Mouse (Mus musculus): Measurements from ENCODE around the gene Hcrt. TPM values are rescaled to one million over a fixed set of nuclear protein-coding genes. Genes with fewer than 3 reads are reported as not detected.
A peak's percentile ranks its signal among the peaks of the same experiment; 100 is the strongest.

Gene Hcrt
- polyA plus RNA-seq (2011; ENCODE audit: insufficient read length, low read depth, missing spikeins), result not detected in 2 replicates

DNA sequence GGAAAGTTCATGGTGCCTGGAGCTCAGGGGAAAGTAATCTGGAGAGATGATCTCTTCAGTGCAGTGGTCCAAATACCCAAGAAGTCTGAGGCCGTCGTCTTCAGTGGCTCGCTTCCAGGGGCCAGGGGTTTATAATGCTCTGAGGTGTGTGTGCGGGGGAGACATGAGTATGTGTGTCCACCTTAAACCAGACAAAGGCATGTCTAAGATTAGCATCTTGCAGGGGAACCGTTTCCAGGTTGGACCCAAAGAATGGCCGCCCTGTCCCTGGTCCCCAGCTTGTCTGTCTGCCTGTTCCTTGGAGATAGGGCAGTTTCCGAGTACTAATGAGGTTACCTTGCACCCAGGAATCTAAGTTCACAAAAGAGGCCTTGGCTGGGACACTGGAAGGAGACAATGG, at the start of gene Hcrt:
Hcrt (minus strand) TSS at position 101 of the 400 bp plus-strand sequence.
- TF ChIP-seq POLR2A (IDR thresholded peaks at IDR 0.05; ENCODE audit: low read depth, low read length) (no peak), CTCF (IDR thresholded peaks at IDR 0.05; ENCODE audit: borderline replicate concordance, insufficient read depth, low read length) (no peak)
- H3K27ac ChIP-seq (ENCODE audit: insufficient read depth, low read length), result no peak within 1 kb of the TSS
- no peaks in the 10 kb centered on the region for H3K4me1 ChIP-seq (ENCODE audit: control insufficient read depth, insufficient read depth, low read length)
- H3K4me3 ChIP-seq (ENCODE audit: insufficient read depth, low read length), result peak within 1 kb of the TSS; percentile 19; the same call in 1 of the 2 replicates

GRCm38 (mm10) chr11:100811132-100811531, 48.4 kb upstream of the Hcrt start:
- H3K4me3 ChIP-seq (ENCODE audit: insufficient read depth, low read length), result no peak overlapping the region
- no peak overlapping the region for H3K27ac ChIP-seq (ENCODE audit: insufficient read depth, low read length)
- TF ChIP-seq CTCF (IDR thresholded peaks at IDR 0.05; ENCODE audit: borderline replicate concordance, insufficient read depth, low read length), result no peak
- no peak for TF ChIP-seq POLR2A (IDR thresholded peaks at IDR 0.05; ENCODE audit: low read depth, low read length)
- peaks cover 4% of the 10 kb centered on the region; the same call in 1 of the 2 replicates for H3K4me1 ChIP-seq (ENCODE audit: control insufficient read depth, insufficient read depth, low read length)

- TF ChIP-seq POLR2A (IDR thresholded peaks at IDR 0.05; ENCODE audit: low read depth, low read length), result no peak
- no peak for TF ChIP-seq CTCF (IDR thresholded peaks at IDR 0.05; ENCODE audit: borderline replicate concordance, insufficient read depth, low read length)
Observed at GRCm38 (mm10) chr11:100810516-100810915, 47.8 kb upstream of the Hcrt start.

GRCm38 (mm10) chr11:100806380-100807305, 43.9 kb upstream of the Hcrt start:
- no peak overlapping the region for H3K4me3 ChIP-seq (ENCODE audit: insufficient read depth, low read length)
- H3K4me1 ChIP-seq (ENCODE audit: control insufficient read depth, insufficient read depth, low read length), result peaks cover 4% of the 10 kb centered on the region; the same call in 1 of the 2 replicates
- TF ChIP-seq CTCF (IDR thresholded peaks at IDR 0.05; ENCODE audit: borderline replicate concordance, insufficient read depth, low read length) (no peak), POLR2A (IDR thresholded peaks at IDR 0.05; ENCODE audit: low read depth, low read length) (no peak)
- no peak overlapping the region for H3K27ac ChIP-seq (ENCODE audit: insufficient read depth, low read length)

More at GRCm38 (mm10) chr11:100810516-100810915, 47.8 kb upstream of the Hcrt start:
- no peak overlapping the region for H3K27ac ChIP-seq (ENCODE audit: insufficient read depth, low read length)
- H3K4me1 ChIP-seq (ENCODE audit: control insufficient read depth, insufficient read depth, low read length), result peaks cover 4% of the 10 kb centered on the region; the same call in 1 of the 2 replicates
- no peak overlapping the region for H3K4me3 ChIP-seq (ENCODE audit: insufficient read depth, low read length)

GRCm38 (mm10) chr11:100805535-100805934, 42.8 kb upstream of the Hcrt start:
- H3K4me3 ChIP-seq (ENCODE audit: insufficient read depth, low read length), result no peak overlapping the region
- TF ChIP-seq POLR2A (IDR thresholded peaks at IDR 0.05; ENCODE audit: low read depth, low read length) (no peak), CTCF (IDR thresholded peaks at IDR 0.05; ENCODE audit: borderline replicate concordance, insufficient read depth, low read length) (no peak)
- H3K4me1 ChIP-seq (ENCODE audit: control insufficient read depth, insufficient read depth, low read length), result peaks cover 4% of the 10 kb centered on the region; the same call in 1 of the 2 replicates
- H3K27ac ChIP-seq (ENCODE audit: insufficient read depth, low read length), result no peak overlapping the region

- Histone ChIP-seq H3K4me3 (ENCODE audit: insufficient read depth, low read length) (no peak overlapping the region), H3K4me1 (ENCODE audit: control insufficient read depth, insufficient read depth, low read length) (peaks cover 4% of the 10 kb centered on the region; the same call in 1 of the 2 replicates), H3K27ac (ENCODE audit: insufficient read depth, low read length) (no peak overlapping the region)
- TF ChIP-seq POLR2A (IDR thresholded peaks at IDR 0.05; ENCODE audit: low read depth, low read length), result no peak
- TF ChIP-seq CTCF (IDR thresholded peaks at IDR 0.05; ENCODE audit: borderline replicate concordance, insufficient read depth, low read length), result no peak
Observed at GRCm38 (mm10) chr11:100804409-100804808, 41.7 kb upstream of the Hcrt start.

DNA sequence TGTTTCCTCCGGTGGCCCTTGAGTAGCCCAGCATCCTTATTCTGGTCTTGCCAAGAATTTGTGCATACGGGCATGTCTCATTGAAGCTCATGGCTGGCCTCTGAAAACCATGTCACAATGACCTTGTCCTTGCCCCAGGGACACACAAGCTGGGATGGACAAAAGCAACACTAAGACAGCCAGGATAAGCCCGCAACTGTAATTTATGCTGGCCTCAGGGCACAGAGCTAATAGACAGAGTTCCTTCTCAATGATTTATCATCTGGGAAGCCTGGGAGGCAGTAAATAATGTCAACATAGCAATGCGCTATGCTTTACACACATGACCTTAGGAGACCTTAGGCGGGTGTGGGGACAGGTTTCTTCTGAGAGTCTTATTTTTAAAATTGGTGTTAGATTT, 36.7 kb upstream of the Hcrt start:
- Histone ChIP-seq H3K4me1 (ENCODE audit: control insufficient read depth, insufficient read depth, low read length) (no peaks in the 10 kb centered on the region), H3K27ac (ENCODE audit: insufficient read depth, low read length) (no peak overlapping the region), H3K4me3 (ENCODE audit: insufficient read depth, low read length) (no peak overlapping the region)
- TF ChIP-seq CTCF (IDR thresholded peaks at IDR 0.05; ENCODE audit: borderline replicate concordance, insufficient read depth, low read length), result no peak
- TF ChIP-seq POLR2A (IDR thresholded peaks at IDR 0.05; ENCODE audit: low read depth, low read length), result no peak

GRCm38 (mm10) chr11:100796585-100796984, 33.9 kb upstream of the Hcrt start:
- H3K4me3 ChIP-seq (ENCODE audit: insufficient read depth, low read length), result no peak overlapping the region
- no peak for TF ChIP-seq CTCF (IDR thresholded peaks at IDR 0.05; ENCODE audit: borderline replicate concordance, insufficient read depth, low read length)
- no peaks in the 10 kb centered on the region for H3K4me1 ChIP-seq (ENCODE audit: control insufficient read depth, insufficient read depth, low read length)
- no peak overlapping the region for H3K27ac ChIP-seq (ENCODE audit: insufficient read depth, low read length)

DNA sequence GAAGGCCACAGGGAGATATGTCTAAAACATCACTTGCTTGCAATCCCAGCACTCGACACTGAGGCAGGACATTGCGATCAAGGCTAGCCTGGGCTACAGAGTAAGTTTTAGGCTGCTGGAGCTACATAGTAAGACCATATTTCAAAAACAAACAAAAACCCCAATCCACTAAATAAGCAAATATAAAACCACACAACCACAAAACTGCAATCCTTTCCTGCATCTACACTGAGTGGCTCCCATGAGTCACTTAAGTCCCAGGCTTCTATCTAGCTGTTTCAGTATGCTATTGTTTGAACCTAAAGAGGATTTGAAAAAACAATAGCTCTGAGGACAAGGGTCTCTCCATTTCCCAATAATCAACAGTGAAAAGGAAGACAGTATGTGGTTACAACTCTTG, 32.7 kb upstream of the Hcrt start:
- Histone ChIP-seq H3K4me3 (ENCODE audit: insufficient read depth, low read length) (no peak overlapping the region), H3K27ac (ENCODE audit: insufficient read depth, low read length) (no peak overlapping the region)
- TF ChIP-seq POLR2A (IDR thresholded peaks at IDR 0.05; ENCODE audit: low read depth, low read length) (no peak), CTCF (IDR thresholded peaks at IDR 0.05; ENCODE audit: borderline replicate concordance, insufficient read depth, low read length) (no peak)

More for the DNA sequence above, 32.7 kb upstream of the Hcrt start:
- H3K4me1 ChIP-seq (ENCODE audit: control insufficient read depth, insufficient read depth, low read length), result peaks cover 3% of the 10 kb centered on the region; the same call in 1 of the 2 replicates
